19 mouse cellular contexts compared by ENCODE assay signal in genomic region chr5:103828729-103829128, GRCm38 (mm10).
DNase-seq lines count a peak whose midpoint lies in the region; ATAC-seq and TF ChIP-seq lines count a peak whose summit lies in the region.
"Had no signal": no experiment of that assay in that cellular context is flagged by ENCODE, and none has a peak within 500 bp of the region (broad histone marks: within the 10 kb centered on the region; RNA-seq: fewer than 3 reads in every experiment).

No protein-coding gene starts in this region.

- 41% methylated on average over 8 of the region's 8 CpGs for WGBS in kidney, embryonic 15.5 days
- 46% methylated on average over 8 of the region's 8 CpGs for WGBS in lung, postnatal 0 days
- 25% methylated on average over 8 of the region's 8 CpGs for WGBS in heart, embryonic 11.5 days (ENCODE audit: insufficient replicate concordance)

- DNase-seq in kidney, adult 9 months, result no peak
- DNase-seq in lung, postnatal 0 days (ENCODE audit: low spot score), result peak; percentile 61
- no peak for DNase-seq in lung, adult 18-20 months
- DNase-seq in heart, postnatal 4 days, result peak; percentile 53
- DNase-seq in urinary bladder, adult 2 months (ENCODE audit: low spot score), result no peak
- DNase-seq in natural killer cell, adult 2 months (ENCODE audit: low spot score in 2 of 2), result no peak
- DNase-seq: adrenal gland, postnatal 36 days; cerebellum, adult 2 months; kidney, adult 2 months; layer of hippocampus, adult 9-11 months; right cerebral cortex, postnatal 4 days; thymus, postnatal 36 days had no signal

- peak; percentile 38; the same call in 1 of the 2 replicates for TF ChIP-seq EP300 in lung, postnatal 0 days (IDR thresholded peaks at IDR 0.05)

- no peak overlapping the region for H3K9ac ChIP-seq in kidney, embryonic 15.5 days
- no peak overlapping the region for H3K9ac ChIP-seq in lung, postnatal 0 days (replicated peaks; ENCODE audit: low read depth)
- no peak overlapping the region for H3K9ac ChIP-seq in heart, embryonic 11.5 days (ENCODE audit: low read depth, low read length)
- H3K9ac ChIP-seq: forebrain, embryonic 15.5 days; midbrain, embryonic 12.5 days; neural tube, embryonic 15.5 days had no signal

- peaks cover 22% of the 10 kb centered on the region for H3K4me1 ChIP-seq in kidney, embryonic 15.5 days
- H3K4me1 ChIP-seq in lung, postnatal 0 days (ENCODE audit: insufficient read depth, low read depth, low read length), result no peaks in the 10 kb centered on the region
- H3K4me1 ChIP-seq in heart, embryonic 11.5 days (ENCODE audit: control insufficient read depth, insufficient read depth, low read length), result peaks cover 20% of the 10 kb centered on the region
- H3K4me1 ChIP-seq: embryonic facial prominence, embryonic 10.5 days; forebrain, embryonic 15.5 days; midbrain, embryonic 12.5 days; neural tube, embryonic 15.5 days had no signal

- H3K27ac ChIP-seq in kidney, embryonic 15.5 days, result peak overlapping the region; percentile 61
- peak overlapping the region; percentile 32; the same call in 1 of the 2 replicates for H3K27ac ChIP-seq in lung, postnatal 0 days (ENCODE audit: low read length)
- H3K27ac ChIP-seq in heart, embryonic 11.5 days (ENCODE audit: low read depth, low read length), result peak overlapping the region; percentile 86
- H3K27ac ChIP-seq: embryonic facial prominence, embryonic 10.5 days; forebrain, embryonic 15.5 days; midbrain, embryonic 12.5 days; neural tube, embryonic 15.5 days had no signal

- peaks cover 47% of the 10 kb centered on the region for H3K36me3 ChIP-seq in kidney, embryonic 15.5 days
- H3K36me3 ChIP-seq in lung, postnatal 0 days (ENCODE audit: insufficient read depth, low read length), result peaks cover 37% of the 10 kb centered on the region
- peaks cover 5% of the 10 kb centered on the region; the same call in 1 of the 2 replicates for H3K36me3 ChIP-seq in heart, embryonic 11.5 days (ENCODE audit: control insufficient read depth, insufficient read depth, low read length)
- H3K36me3 ChIP-seq: forebrain, embryonic 15.5 days; neural tube, embryonic 15.5 days had no signal

- H3K9me3 ChIP-seq in kidney, embryonic 15.5 days (replicated peaks), result no peaks in the 10 kb centered on the region
- H3K9me3 ChIP-seq in lung, postnatal 0 days (ENCODE audit: low read length), result no peaks in the 10 kb centered on the region
- no peaks in the 10 kb centered on the region for H3K9me3 ChIP-seq in heart, embryonic 11.5 days (replicated peaks; ENCODE audit: control insufficient read depth, low read length)
- H3K9me3 ChIP-seq: embryonic facial prominence, embryonic 10.5 days; forebrain, embryonic 15.5 days; midbrain, embryonic 12.5 days; neural tube, embryonic 15.5 days had no signal

- H3K27me3 ChIP-seq in kidney, embryonic 15.5 days, result no peaks in the 10 kb centered on the region
- H3K27me3 ChIP-seq in lung, postnatal 0 days (replicated peaks; ENCODE audit: insufficient read depth, low read length), result no peaks in the 10 kb centered on the region
- H3K27me3 ChIP-seq in heart, embryonic 11.5 days (ENCODE audit: control insufficient read depth, insufficient read depth, low read length), result no peaks in the 10 kb centered on the region
- H3K27me3 ChIP-seq: forebrain, embryonic 15.5 days; midbrain, embryonic 12.5 days; neural tube, embryonic 15.5 days had no signal

- no peak overlapping the region for H3K4me3 ChIP-seq in kidney, embryonic 15.5 days (replicated peaks)
- H3K4me3 ChIP-seq in lung, postnatal 0 days (ENCODE audit: low read depth, low read length), result no peak overlapping the region
- no peak overlapping the region for H3K4me3 ChIP-seq in heart, embryonic 11.5 days (ENCODE audit: low read depth, low read length)
- H3K4me3 ChIP-seq: embryonic facial prominence, embryonic 10.5 days; forebrain, embryonic 15.5 days; midbrain, embryonic 12.5 days; neural tube, embryonic 15.5 days had no signal

- H3K4me2 ChIP-seq in kidney, embryonic 15.5 days, result no peak overlapping the region
- no peak overlapping the region for H3K4me2 ChIP-seq in lung, postnatal 0 days (replicated peaks; ENCODE audit: low read depth, low read length)
- H3K4me2 ChIP-seq in heart, embryonic 11.5 days, result peak overlapping the region; percentile 54
- H3K4me2 ChIP-seq: forebrain, embryonic 15.5 days; midbrain, embryonic 12.5 days; neural tube, embryonic 15.5 days had no signal

- no peak for ATAC-seq in kidney, embryonic 15.5 days (replicated peaks; ENCODE audit: low FRiP score)
- ATAC-seq in lung, postnatal 0 days, result peak; percentile 82
- ATAC-seq in heart, embryonic 11.5 days (replicated peaks; ENCODE audit: insufficient number of reproducible peaks, low FRiP score, low TSS enrichment), result peak; percentile 85
- ATAC-seq: activated CD4-positive, CD25-positive, alpha-beta regulatory T cell, adult 4 months; forebrain, embryonic 15.5 days had no signal

- TF ChIP-seq CTCF in lung, postnatal 0 days (IDR thresholded peaks at IDR 0.05), result no peak

Comparison
In these comparisons a context has a peak if more than half of its experiments do, and no peak if none do; other contexts are left out.
1. DNase-seq: peak in lung, postnatal 0 days (single experiment) and heart, postnatal 4 days (single experiment); none in kidney, adult 9 months (single experiment), lung, adult 18-20 months (0 of 2), urinary bladder, adult 2 months (single experiment) and natural killer cell, adult 2 months (0 of 2).
2. H3K27ac ChIP-seq: peak in every context shown above with its lines; median percentile 86 in heart, embryonic 11.5 days; 61 in kidney, embryonic 15.5 days; 32 in lung, postnatal 0 days.